Mouse (Mus musculus) embryonic facial prominence, embryonic 13.5 days (tissue): ENCODE measurements around the gene Atp13a1. TPM values are rescaled to one million over a fixed set of nuclear protein-coding genes. Genes with fewer than 3 reads are reported as not detected.

Source experiments
- ATAC-seq: fragments of 200-750 bp; cut with Nextera tagmentation; 2 replicates; pipeline ENCODE4 v1.8.0; 2017; ENCODE audit warnings: low read depth; ENCODE audit not compliant: insufficient number of reproducible peaks, insufficient read depth, low FRiP score, low TSS enrichment
- H3K27ac ChIP-seq: fragments of 300-500 bp; sonication (generic); 2 replicates; pipeline ENCODE4 v1.5.1; 2015; ENCODE audit warnings: moderate library complexity, mild to moderate bottlenecking, inconsistent platforms
- H3K27me3 ChIP-seq: fragments of 300-500 bp; sonication (generic); 2 replicates; pipeline ENCODE4 v1.6.1; 2015; ENCODE audit warnings: mild to moderate bottlenecking, inconsistent platforms
- H3K36me3 ChIP-seq: fragments of 300-500 bp; sonication (generic); 2 replicates; pipeline ENCODE4 v1.6.1; 2015; ENCODE audit warnings: mild to moderate bottlenecking, inconsistent platforms
- H3K4me1 ChIP-seq: fragments of 300-500 bp; sonication (generic); 2 replicates; pipeline ENCODE4 v1.6.1; 2015; ENCODE audit warnings: inconsistent platforms
- H3K4me2 ChIP-seq: fragments of 300-500 bp; sonication (generic); 2 replicates; pipeline ENCODE4 v1.6.1; 2015; ENCODE audit warnings: moderate library complexity, mild to moderate bottlenecking, inconsistent platforms
- H3K4me3 ChIP-seq: fragments of 300-500 bp; sonication (generic); 2 replicates; pipeline ENCODE4 v1.5.1; 2015; ENCODE audit warnings: mild to moderate bottlenecking, inconsistent platforms
- H3K9ac ChIP-seq: fragments of 300-500 bp; sonication (generic); 2 replicates; pipeline ENCODE4 v1.6.1; 2015; ENCODE audit warnings: mild to moderate bottlenecking, inconsistent platforms
- H3K9me3 ChIP-seq: fragments of 300-500 bp; sonication (generic); 2 replicates; pipeline ENCODE4 v1.6.1; 2016; ENCODE audit warnings: inconsistent platforms
- WGBS: fragments of 180-500 bp; shearing (Covaris S2); methylation state at CpG from one replicate; pipeline ENCODE4 v1.1.7; 2015; ENCODE audit warnings: mixed read lengths; 5-methylcytosine and 5-hydroxymethylcytosine counted together
- polyA plus RNA-seq: library from polyadenylated mRNA; unstranded; fragments of >200 nt; fragmentation: Nextera tagmentation; extraction: Ambion mirVana; gene quantifications from 2 replicates; pipeline ENCODE4 v1.2.1, GENCODE M21; 2015

The Atp13a1 gene
- 46.5 and 48.1 TPM in 2 replicates for polyA plus RNA-seq

GRCm38 (mm10) chr8:69790773-69791367 is at the start of gene Atp13a1, which contains the start of gene Zfp866:
Atp13a1 (plus strand) TSS chr8:69791163.
Zfp866 (minus strand) TSS chr8:69791178.
- Histone ChIP-seq H3K27ac (peak within 1 kb of the TSS; percentile 87), H3K9ac (peak within 1 kb of the TSS; percentile 97), H3K36me3 (peaks cover 32% of the 10 kb centered on the region), H3K4me1 (peaks cover 23% of the 10 kb centered on the region), H3K27me3 (no peaks in the 10 kb centered on the region), H3K9me3 (no peaks in the 10 kb centered on the region), H3K4me2 (peak within 1 kb of the TSS; percentile 67), H3K4me3 (peak within 1 kb of the TSS; percentile 100)
- WGBS = under 1% methylated on average over 38 of the region's 38 CpGs
- peak; percentile 90 for ATAC-seq

- peaks cover 20% of the 10 kb centered on the region for H3K36me3 ChIP-seq
- no peak overlapping the region for H3K9ac ChIP-seq
- no peak overlapping the region for H3K4me3 ChIP-seq
- H3K4me2 ChIP-seq = no peak overlapping the region
- ATAC-seq = no peak
- H3K9me3 ChIP-seq = no peaks in the 10 kb centered on the region
- no peaks in the 10 kb centered on the region for H3K4me1 ChIP-seq
- WGBS = 80% methylated on average over 2 of the region's 2 CpGs
- no peak overlapping the region for H3K27ac ChIP-seq
- H3K27me3 ChIP-seq = no peaks in the 10 kb centered on the region
Measured at GRCm38 (mm10) chr8:69741231-69741630, 49.7 kb upstream of the Atp13a1 start.

- Histone ChIP-seq H3K27ac (peak within 1 kb of the TSS; percentile 99), H3K4me1 (0 out of 2 replicates have a peak, but pooled peaks cover 5% of the 10 kb centered on the region), H3K9ac (peak within 1 kb of the TSS; percentile 89), H3K9me3 (no peaks in the 10 kb centered on the region), H3K4me3 (peak within 1 kb of the TSS; percentile 72), H3K36me3 (peaks cover 10% of the 10 kb centered on the region; the same call in 1 of the 2 replicates), H3K4me2 (peak within 1 kb of the TSS; percentile 63), H3K27me3 (no peaks in the 10 kb centered on the region)
- WGBS = 3% methylated on average over 48 of the region's 48 CpGs
- ATAC-seq = peak; percentile 99
Measured at GRCm38 (mm10) chr8:69749544-69750454, 41.2 kb upstream of the Atp13a1 start, which contains the start of gene Zfp963. Zfp963 (minus strand) TSS chr8:69749970.

DNA sequence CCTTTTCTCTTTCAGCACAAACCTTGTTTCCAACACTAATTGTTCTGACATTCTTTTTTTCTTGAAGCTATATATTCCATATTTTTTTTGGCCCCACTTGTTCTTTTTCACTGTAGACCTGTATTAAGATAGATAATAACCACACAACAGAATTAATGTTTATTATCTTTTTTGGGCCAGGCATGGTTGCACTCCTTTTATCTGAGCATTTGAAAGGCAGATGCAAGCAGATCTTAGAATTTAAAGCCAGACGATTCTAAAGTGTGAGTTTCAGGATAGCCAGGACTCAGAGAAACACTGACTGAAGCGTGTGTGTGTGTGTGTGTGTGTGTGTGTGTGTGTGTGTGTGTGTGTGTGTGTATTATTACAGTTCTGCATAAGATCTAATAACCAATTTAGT is 38.5 kb upstream of the Atp13a1 start:
- 92% methylated on average over 2 of the region's 2 CpGs for WGBS
- Histone ChIP-seq H3K27me3 (no peaks in the 10 kb centered on the region), H3K9me3 (no peaks in the 10 kb centered on the region), H3K27ac (no peak overlapping the region), H3K4me3 (no peak overlapping the region), H3K36me3 (peaks cover 26% of the 10 kb centered on the region), H3K4me2 (no peak overlapping the region), H3K9ac (no peak overlapping the region), H3K4me1 (0 out of 2 replicates have a peak, but pooled peaks cover 5% of the 10 kb centered on the region)
- ATAC-seq = no peak

GRCm38 (mm10) chr8:69758316-69758715 is 32.6 kb upstream of the Atp13a1 start:
- 90% methylated on average over 5 of the region's 5 CpGs for WGBS
- H3K27me3 ChIP-seq = no peaks in the 10 kb centered on the region
- no peaks in the 10 kb centered on the region for H3K4me1 ChIP-seq
- H3K4me2 ChIP-seq = no peak overlapping the region
- no peak for ATAC-seq
- H3K27ac ChIP-seq = no peak overlapping the region
- H3K9ac ChIP-seq = no peak overlapping the region
- no peak overlapping the region for H3K4me3 ChIP-seq
- H3K9me3 ChIP-seq = no peaks in the 10 kb centered on the region
- H3K36me3 ChIP-seq = peaks cover 53% of the 10 kb centered on the region

DNA sequence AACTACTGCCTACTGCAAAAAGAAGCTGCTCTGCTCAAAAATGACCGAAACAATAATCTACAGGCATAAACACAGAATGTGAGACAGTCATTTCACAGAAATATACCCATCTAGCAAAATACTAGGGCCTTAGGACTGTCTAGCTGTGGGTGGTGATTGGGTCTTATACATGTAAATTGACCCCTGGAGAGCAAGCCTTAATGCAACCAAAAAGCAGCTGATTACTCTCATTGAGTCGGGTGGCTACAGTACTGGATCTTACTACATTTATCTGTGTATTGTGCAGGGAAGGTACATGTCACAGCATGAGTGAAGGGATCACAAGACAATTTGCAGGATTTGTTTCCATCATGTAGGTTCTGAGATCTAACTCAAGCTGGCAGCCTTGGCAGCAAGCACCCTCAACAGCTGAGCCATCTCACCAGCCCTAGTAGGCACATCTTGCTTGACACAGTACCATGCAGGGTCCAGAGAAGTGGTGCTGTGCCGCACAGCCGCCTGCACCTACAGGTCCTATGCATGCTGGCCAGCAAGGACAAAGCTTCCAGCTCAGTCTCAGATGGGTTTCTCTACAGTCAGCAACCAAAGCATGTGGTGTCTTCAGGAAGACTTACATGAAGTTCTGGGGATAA is 29.0 kb upstream of the Atp13a1 start:
- Histone ChIP-seq H3K4me3 (no peak overlapping the region), H3K27me3 (no peaks in the 10 kb centered on the region), H3K9me3 (peaks cover 6% of the 10 kb centered on the region; the same call in 1 of the 2 replicates), H3K36me3 (peaks cover 72% of the 10 kb centered on the region), H3K27ac (no peak overlapping the region), H3K4me2 (no peak overlapping the region), H3K4me1 (no peaks in the 10 kb centered on the region), H3K9ac (no peak overlapping the region)
- ATAC-seq = no peak
- 88% methylated on average over 4 of the region's 4 CpGs for WGBS

- ATAC-seq = no peak
- H3K9ac ChIP-seq = no peak overlapping the region
- no peak overlapping the region for H3K4me2 ChIP-seq
- peaks cover 5% of the 10 kb centered on the region for H3K9me3 ChIP-seq
- H3K27me3 ChIP-seq = no peaks in the 10 kb centered on the region
- 83% methylated on average over 9 of the region's 9 CpGs for WGBS
- peaks cover 18% of the 10 kb centered on the region for H3K4me1 ChIP-seq
- peaks cover 50% of the 10 kb centered on the region for H3K36me3 ChIP-seq
- no peak overlapping the region for H3K4me3 ChIP-seq
- no peak overlapping the region for H3K27ac ChIP-seq
Measured at GRCm38 (mm10) chr8:69771221-69771620, 19.7 kb upstream of the Atp13a1 start.

- Histone ChIP-seq H3K9ac (no peak overlapping the region), H3K9me3 (peaks cover 2% of the 10 kb centered on the region; the same call in 1 of the 2 replicates), H3K4me2 (peak overlapping the region; percentile 21), H3K4me1 (peaks cover 18% of the 10 kb centered on the region), H3K36me3 (peaks cover 41% of the 10 kb centered on the region), H3K4me3 (no peak overlapping the region), H3K27ac (0 out of 2 replicates have a peak overlapping the region, but pooled peaks have one; percentile 30), H3K27me3 (no peaks in the 10 kb centered on the region)
- WGBS = 85% methylated on average over 2 of the region's 2 CpGs
- no peak for ATAC-seq
Measured at GRCm38 (mm10) chr8:69772106-69772505, 18.9 kb upstream of the Atp13a1 start.

- Histone ChIP-seq H3K4me3 (peak within 1 kb of the TSS; percentile 78), H3K4me2 (peak within 1 kb of the TSS; percentile 72), H3K27me3 (no peaks in the 10 kb centered on the region), H3K9ac (peak within 1 kb of the TSS; percentile 97), H3K36me3 (peaks cover 17% of the 10 kb centered on the region; the same call in 1 of the 2 replicates), H3K9me3 (no peaks in the 10 kb centered on the region), H3K27ac (peak within 1 kb of the TSS; percentile 100), H3K4me1 (peaks cover 18% of the 10 kb centered on the region)
- WGBS = under 1% methylated on average over 41 of the region's 41 CpGs
- peak; percentile 98 for ATAC-seq
Measured at GRCm38 (mm10) chr8:69774503-69775148, 16.3 kb upstream of the Atp13a1 start, which contains the start of gene Gm20422. Gm20422 (minus strand) TSS chr8:69774886.

- H3K9me3 ChIP-seq = no peaks in the 10 kb centered on the region
- no peaks in the 10 kb centered on the region for H3K27me3 ChIP-seq
- 47% methylated on average over 2 of the region's 2 CpGs for WGBS
- peak overlapping the region; percentile 100 for H3K27ac ChIP-seq
- peak overlapping the region; percentile 53 for H3K4me2 ChIP-seq
- H3K4me3 ChIP-seq = peak overlapping the region; percentile 78
- ATAC-seq = no peak
- H3K9ac ChIP-seq = peak overlapping the region; percentile 97; the same call in 1 of the 2 replicates
- H3K4me1 ChIP-seq = peaks cover 18% of the 10 kb centered on the region
- H3K36me3 ChIP-seq = 0 out of 2 replicates have a peak, but pooled peaks cover 12% of the 10 kb centered on the region
Measured at GRCm38 (mm10) chr8:69775149-69775534, 15.8 kb upstream of the Atp13a1 start.

DNA sequence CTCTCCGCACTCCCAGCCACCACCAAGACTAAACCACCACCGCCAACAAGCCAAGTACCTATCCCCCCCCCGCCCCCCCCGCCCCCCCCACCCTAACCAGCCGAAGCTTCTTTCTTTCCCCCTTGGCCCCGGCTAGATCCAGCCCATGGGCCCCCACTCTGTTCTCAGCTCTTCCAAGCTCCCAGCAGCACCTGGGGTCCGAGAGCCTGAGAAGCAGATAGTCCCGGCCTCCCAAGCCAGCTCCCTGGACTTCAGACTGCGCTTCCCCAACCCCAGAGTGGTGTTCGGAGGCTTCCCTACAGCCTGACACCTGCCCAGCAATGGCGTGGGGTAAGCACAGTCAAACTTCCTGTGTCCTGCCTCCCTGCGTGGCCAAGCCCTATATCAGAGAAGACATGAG is 13.9 kb upstream of the Atp13a1 start:
- no peak overlapping the region for H3K9ac ChIP-seq
- no peak overlapping the region for H3K4me3 ChIP-seq
- H3K4me2 ChIP-seq = no peak overlapping the region
- H3K4me1 ChIP-seq = peaks cover 12% of the 10 kb centered on the region
- H3K27ac ChIP-seq = no peak overlapping the region
- 80% methylated on average over 9 of the region's 12 CpGs for WGBS
- no peak for ATAC-seq
- H3K9me3 ChIP-seq = no peaks in the 10 kb centered on the region
- H3K27me3 ChIP-seq = no peaks in the 10 kb centered on the region
- H3K36me3 ChIP-seq = 0 out of 2 replicates have a peak, but pooled peaks cover 5% of the 10 kb centered on the region
